Mouse (Mus musculus) lung, adult 2 months (tissue): ENCODE measurements at regions not wholly inside any gene's neighbourhood (a gene's known extent, or its start where the extent isn't known, plus 50 kb on each side); places are given as distances from the start of the nearest gene placed in this dataset.

Experiments used
- CTCF ChIP-seq: fragments of 200-500 bp; IDR thresholded peaks from 2 replicates; pipeline ENCODE4 v1.5.1; 2011; ENCODE audit warnings: mild to moderate bottlenecking, low read length, control low read depth; ENCODE audit not compliant: insufficient read depth
- POLR2A ChIP-seq: fragments of 200-500 bp; IDR thresholded peaks from 2 replicates; pipeline ENCODE4 v1.6.1; 2011; ENCODE audit warnings: low read depth, mild to moderate bottlenecking, control low read depth, low read length, borderline replicate concordance; ENCODE audit errors: extremely low read depth

DNA sequence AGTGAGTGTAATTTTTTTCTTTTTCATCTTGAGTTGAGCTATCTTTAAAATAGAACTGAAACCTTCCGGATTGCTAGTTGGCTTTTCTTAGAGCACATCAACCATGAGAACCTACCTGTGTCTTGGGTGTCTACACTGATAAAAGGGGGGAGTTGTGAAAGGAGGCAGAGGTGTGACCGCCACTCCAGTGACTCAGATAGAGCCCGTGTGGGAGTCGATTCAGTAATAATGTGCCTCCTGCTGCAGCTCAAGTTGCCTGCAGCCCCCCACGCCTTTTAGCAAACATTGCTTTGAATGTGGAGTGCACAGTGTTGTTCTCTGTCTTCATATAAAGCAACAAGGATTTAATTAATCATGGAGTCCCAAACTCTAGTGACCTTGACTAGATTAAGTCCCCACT, 162.6 kb downstream of the Kcnrg start:
- TF ChIP-seq CTCF (no peak), POLR2A (no peak)
